Mouse (Mus musculus): Measurements from ENCODE around the gene Mef2a.

DNA sequence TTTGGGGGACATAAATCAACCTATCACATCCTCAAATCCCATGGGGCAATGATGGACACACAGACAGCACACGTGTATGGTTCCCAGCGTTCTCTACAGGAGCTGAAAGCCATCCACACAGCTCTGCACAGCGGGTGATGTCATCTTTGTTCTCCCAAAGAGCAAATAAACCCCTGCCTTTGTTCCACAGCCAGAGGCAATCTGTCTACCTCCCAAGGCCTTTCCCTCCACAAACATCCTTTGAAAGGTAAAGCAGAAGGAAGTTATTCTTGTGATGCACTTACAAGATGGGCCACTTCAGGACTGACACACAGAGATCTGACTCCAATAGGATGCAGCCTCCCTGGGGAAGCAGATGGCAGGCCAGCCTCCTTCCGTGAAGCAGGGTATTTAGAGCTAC, 160.7 kb downstream of the Mef2a start:
- TF ChIP-seq CTCF (IDR thresholded peaks at IDR 0.05; ENCODE audit: insufficient read depth, low read depth, low read length) (no peak), POLR2A (IDR thresholded peaks at IDR 0.05; ENCODE audit: insufficient read depth, low read depth, low read length) (no peak)
